Mouse (Mus musculus): Measurements from ENCODE around the gene Psma7.

Psma7 gene

DNA sequence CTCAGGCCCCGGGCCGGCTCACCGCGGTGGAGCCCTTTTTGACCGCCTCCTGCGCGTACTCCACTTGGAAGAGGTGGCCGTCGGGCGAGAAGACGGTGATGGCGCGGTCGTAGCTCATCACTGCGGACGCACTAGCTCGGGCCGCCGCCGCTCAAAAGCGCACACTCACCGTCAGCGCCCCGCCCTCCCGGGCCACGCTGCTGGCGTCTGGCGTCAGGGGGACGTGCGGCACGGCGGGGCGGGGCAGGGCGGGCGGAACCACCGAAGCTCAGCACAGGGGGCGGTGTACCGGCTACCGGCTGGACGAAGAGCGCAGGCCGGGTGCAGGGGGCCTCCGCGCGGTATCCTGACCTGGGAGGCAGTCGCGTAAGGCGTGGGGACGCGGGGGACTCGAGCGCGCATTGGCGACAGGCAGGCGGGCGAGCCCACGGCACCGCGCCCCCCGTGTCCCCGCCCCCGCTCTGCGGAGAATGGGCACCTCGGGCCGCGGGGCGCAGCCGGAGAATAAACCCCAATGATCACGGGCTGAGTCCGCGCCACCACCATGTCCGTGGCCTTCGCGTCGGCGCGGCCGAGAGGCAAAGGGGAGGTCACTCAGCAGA is at the start of gene Psma7, which contains the start of gene Ss18l1:
Gene Psma7 (minus strand): TSS at position 178 of the 602 bp plus-strand sequence.
Gene Ss18l1 (plus strand): TSS at position 254 of the 602 bp plus-strand sequence.
- peak; percentile 86 for DNase-seq (ENCODE audit: low spot score)

DNA sequence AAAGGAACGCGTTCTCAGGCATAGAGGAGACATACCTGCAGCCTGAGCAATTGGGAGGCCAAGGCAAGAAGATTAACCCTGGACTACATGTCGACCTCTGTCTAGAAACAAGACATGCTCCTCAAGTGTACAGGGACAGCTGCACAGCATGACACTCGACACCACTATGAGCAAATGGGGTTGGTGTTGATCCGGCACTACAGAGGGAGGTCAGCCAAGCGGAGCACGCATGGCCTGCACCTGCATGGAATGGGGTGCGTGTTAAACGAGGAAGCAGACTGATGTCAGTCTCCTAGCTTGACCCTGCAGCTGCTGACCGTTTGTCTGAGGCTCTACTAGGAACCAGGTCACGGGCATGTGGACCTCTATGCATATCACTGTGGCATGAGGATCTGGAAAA is 48.1 kb upstream of the Psma7 start:
- DNase-seq (ENCODE audit: low spot score), result no peak

DNA sequence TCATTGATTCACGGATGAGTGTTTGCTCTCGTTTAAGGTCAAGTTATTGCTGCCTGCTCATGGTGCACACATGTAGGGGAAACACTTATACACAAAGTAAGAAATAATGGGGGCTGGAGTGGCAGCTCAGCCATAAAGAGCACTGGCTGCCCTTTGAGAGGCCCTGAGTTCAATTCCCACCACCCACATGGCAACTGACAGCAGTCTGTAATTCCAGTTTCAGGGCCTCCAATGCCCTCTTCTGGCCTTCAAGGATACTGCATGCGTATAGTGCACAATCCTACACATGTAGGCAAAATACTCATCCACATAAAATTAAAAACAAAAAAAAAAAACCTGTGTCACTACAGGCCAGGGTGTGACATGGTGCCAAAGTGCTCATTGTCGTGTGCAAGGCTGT is 45.2 kb upstream of the Psma7 start:
- DNase-seq (ENCODE audit: low spot score), result no peak

DNA sequence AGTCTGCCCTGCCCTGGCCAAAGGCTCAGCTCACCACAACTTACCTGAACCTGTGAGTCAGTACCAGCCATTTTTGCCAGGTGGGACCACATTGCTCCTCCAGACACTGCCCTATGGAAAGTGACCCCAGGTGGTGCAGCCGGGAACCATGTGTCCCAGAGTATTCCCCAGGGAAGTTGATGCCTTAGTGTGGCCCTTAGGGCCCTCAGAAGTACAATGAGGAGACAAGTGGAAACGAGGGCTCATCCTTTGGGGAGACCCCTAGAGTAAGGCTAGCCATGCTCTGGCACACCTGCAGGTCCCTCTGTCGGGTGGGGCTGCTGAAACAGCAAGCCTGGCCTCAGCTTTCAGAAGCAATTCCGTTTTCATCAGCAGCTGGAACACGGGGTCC is 44.4 kb upstream of the Psma7 start:
- no peak for DNase-seq (ENCODE audit: low spot score)

DNA sequence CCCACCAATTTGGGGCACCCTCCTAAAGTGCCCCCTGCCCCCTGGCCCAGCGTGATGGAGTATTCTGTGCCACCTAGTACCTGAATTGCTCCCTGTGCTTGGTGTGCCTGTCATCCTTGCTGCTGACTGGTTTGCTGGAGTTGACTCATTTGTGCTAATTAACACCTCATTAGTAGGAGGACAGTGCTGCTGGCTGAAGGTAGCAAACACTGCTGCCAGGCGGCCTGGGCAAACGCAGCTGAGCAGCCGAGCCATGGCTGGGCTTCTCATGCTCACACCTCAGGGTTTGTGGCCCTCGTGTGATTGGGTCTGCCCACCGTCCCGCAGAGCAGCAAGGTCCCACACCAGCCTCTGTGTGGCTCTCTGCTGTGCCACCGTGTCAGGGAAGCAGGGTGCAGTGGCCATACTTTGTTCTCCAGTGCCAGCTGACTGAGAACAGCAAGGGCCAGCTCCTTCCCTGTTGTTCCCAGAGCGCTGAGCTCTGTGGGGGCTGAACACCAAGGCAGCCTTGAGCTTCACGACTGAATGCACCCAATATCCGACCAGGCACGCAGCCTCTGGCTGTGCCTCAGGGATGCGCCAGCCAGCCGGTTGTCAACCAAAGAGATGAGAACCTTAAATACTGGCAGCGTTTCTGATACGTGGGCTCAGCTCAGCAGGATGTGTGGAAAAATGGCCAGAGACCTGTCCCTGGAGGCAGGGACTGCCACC is 43.8 kb upstream of the Psma7 start:
- no peak for DNase-seq (ENCODE audit: low spot score)

DNA sequence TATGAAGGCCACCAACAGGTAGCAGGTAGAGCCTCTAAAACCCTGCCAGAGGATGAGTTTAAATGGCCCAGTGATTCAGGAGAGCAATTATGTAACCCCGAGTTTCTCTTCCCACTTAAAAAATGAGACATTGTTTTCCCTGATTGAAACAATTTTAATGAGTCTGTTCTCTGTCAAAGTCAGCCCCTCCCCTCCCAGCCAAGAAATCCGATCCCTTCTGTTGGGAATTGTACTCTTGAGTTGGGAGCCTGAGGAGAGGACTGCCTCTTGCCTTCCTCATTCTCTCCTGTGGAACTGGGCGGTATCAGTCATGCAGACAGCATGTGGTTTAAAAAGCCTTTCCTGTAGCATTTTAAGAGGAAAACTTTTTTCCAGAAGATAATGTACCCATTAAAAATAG is 42.3 kb upstream of the Psma7 start:
- DNase-seq (ENCODE audit: low spot score), result no peak

DNA sequence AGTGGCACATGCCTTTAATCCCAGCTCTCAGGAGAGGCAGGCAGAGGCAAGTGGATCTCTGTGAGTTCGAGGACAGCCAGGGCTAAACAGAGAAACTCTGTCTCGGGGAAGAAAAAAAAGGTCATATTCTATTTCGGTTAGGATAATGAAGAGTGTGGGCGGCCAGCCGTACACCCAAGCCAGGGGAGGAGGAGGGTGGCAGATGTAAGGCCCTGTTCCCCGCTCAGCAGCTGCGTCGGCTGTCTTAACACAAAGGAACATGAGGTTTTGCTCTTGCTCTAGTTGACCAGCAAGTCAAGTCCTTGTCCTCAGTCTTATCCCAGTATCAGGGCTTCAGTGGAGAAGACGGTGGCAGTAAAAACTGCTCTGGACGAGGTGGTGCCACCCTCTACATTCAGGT is 40.8 kb upstream of the Psma7 start:
- DNase-seq (ENCODE audit: low spot score), result no peak

DNA sequence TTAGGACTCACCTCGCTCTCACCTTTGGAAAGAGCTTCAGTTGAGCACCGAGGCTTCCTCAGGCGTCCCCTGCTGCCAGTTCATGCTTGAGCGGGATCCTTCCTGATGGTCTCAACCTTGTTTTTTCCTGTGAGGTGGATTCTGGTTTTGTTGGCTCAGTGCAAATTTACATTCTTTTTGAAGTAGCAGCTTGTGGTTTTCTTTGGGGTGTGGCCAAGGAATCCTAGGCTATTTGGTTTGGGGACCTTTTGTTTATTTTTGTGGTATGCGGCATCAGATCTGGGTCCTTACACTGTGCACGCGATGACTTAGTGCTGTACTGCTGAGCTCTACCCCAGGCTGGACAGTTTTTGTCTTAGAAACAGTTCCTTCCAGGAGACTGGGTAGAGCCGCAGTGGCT is 38.4 kb upstream of the Psma7 start:
- DNase-seq (ENCODE audit: low spot score), result no peak

DNA sequence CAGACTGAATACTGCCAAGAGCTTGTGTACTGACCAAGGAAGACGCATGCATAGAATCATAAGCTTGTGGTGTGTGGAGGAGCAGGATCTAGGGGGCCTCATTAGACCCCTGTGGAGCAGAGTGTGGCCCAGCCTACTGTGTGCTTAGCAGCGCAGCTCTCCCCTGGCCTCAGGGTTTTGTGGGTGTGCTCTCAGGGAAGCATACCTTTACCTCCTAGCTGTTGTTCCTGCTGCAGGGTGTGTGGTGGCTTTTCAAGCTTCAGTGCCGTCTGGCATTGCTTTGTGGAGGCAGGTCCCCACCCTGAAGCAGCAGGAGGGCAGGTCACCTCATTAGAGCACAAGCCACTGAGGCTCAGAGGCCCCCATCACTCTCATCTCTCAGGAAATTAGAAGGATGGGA is 35.4 kb upstream of the Psma7 start:
- no peak for DNase-seq (ENCODE audit: low spot score)

DNA sequence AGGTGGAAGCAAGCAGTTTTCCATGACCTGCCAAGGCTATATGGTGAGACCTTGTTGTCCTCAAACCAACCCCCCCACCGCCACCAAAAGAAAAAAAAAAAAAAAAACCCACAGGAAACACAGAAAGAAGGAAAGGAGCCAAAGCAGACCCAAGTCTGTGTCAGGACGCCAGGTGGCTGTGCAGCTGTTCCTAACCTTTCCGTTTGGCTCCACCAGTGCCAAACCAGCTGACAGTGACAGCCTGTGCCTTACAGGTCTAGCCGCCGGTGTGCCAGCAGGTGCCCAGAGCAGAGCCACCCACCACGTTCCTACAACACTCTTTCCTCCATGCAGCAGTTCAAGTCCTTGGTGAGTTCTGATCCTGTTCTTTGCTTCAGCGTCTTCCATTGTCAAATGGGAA is 30.7 kb upstream of the Psma7 start:
- DNase-seq (ENCODE audit: low spot score), result no peak

DNA sequence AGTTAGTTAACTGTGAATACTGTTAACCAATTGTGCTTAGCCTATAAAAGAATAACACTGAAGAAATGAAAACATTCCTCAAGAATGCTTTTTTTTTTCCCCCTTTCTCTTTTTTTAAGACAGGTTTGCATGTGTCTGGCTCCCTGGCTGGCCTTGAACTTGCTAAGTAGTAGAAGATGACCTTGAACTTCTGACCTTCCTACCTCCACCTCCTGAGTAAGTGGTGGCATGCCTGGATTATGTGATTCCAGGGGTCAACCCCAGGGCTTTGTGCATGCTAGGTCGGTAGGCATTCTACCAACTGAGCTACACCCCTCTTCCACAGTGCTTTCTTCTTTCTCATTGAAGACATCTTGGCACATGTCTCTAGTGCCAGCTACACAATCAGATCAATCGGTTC is 29.4 kb upstream of the Psma7 start:
- no peak for DNase-seq (ENCODE audit: low spot score)

DNA sequence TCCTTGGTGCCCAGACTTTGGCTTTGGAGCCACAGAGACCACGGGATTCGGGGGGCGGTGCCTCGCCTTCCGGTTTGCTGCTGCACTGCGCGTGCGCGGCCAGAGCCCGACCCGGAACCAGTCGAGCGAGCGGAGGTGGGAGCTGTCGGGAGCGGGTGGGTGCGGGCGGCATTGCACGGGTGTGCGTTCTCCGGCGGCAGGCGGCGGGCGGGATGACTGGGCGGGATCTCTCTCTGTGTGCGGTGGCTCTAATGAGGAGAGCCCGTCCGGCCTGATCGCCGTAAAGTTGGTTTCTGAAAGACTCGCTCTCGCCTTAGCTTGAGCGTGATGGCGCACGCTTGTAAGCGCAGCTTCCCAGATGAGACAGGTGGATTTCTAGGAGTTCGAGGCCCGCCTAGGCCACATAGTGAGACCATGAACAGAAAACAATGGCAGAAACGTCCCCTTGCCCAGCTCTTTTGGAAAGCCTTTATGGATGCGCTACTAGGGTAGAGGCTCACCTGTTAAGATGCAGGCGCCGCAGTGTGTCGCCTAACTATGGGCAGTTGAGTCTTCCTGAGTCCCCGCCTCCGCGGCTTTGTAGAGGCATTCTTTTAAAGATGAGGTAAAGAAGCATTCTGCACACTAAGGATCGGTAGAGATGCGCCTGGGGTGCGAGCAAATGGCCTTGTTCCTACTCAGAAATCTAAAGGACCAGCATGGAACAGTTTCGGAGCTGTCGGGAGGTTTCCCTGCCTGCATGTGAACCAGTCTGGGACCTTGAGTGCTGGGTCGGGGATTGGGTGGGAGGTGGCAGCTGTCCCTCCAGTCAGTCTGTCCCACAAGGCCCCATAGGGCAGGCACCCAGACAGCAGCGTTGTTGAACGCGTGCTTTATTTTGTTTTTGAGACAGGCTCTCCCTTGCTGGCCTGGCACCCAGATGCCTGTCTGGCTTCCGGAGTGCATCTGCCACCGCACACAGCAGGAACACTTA is 28.5 kb upstream of the Psma7 start, which contains the start of gene Mtg2:
Gene Mtg2 (plus strand): TSS at position 108 of the 973 bp plus-strand sequence.
- DNase-seq (ENCODE audit: low spot score), result peak; percentile 92

DNA sequence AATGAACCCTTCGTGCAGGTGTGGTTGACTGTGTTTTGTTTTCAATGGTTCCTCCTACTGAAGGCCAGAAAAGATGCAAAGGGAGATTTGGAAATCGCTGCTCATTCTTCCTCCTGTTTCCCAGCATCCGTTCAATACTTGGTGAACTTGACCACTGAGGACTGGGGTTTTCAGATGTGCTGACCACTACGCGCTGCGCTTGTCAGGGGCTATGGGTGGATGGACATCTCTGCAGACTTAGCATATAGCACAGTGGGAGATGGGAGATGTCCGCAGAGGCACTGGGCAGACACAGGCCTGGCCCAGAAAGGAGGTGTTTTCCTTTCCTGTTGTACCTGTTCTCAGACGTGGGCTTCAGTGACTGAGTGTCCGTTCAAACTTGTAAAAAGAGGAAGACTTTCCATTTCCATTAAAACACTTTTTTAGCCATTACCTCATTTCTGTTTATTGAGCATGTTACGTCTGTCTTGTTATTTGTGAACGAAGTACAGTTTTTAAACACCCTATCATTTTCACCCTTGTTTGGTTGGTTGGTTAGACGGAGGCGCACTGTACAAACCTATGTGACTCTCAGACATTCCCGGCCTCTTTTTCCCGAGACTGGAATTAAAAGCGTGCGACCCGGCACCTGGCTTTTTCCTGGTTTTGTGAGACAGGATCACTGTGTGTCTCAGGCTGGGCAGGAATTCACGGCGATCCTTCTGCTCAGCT is 27.7 kb upstream of the Psma7 start:
- no peak for DNase-seq (ENCODE audit: low spot score)

DNA sequence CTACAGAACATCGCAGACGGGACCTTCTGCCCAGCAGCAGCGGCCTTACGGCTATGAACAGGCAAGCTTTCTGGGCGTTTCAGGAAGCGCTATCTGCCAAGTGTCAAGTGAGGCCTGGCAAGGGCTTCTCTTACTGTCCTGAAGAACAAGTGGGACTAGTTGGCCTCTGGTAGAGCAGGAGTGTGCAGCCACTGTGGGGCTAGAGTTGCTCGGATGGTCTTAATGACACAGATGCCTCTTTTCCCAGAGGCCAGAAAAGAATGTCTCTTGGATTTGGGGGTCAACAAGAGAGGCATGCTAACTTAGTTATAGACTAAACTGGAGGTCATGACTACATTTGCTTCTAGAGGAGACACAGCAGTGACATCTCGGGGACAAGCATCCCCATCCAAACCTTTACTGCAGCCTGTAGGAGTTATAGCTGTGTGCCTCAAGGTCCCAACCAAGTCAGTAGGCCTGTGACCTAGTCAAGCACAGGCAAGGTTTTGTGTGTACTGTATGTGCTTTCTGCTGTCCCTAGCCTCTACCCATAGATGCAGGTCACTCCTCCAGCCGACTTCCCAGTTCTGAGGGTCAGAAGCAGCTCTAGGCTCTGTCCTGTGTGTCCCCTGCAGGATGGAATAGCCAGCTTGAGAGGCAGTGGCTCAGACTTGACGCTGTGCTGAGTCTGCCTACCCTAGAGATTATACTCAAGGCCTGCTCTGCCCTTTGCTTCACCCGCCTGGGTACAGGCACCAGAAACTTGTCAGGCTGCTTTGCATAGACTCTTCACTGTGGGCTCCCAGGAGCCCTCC is 21.3 kb upstream of the Psma7 start:
- DNase-seq (ENCODE audit: low spot score), result no peak

DNA sequence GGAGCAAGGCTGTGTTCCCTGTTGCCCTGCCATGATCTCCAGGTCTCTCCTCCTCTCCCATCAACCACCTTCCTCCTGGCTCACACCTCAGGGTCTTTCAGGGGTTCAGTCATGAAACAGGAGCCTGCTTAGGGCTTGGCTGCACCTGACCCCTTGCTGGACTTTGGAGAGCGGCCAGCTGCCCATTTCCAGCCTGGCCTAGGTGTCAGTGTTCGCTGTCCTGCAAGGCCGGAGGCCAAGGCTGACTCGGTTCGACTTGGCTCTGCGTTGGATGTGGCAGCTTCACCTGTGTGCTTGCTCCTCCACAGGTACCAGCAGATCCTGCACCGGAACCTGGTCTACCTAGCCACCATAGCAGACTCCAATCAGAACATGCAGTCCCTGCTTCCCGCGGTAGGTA is 10.8 kb upstream of the Psma7 start:
- no peak for DNase-seq (ENCODE audit: low spot score)

DNA sequence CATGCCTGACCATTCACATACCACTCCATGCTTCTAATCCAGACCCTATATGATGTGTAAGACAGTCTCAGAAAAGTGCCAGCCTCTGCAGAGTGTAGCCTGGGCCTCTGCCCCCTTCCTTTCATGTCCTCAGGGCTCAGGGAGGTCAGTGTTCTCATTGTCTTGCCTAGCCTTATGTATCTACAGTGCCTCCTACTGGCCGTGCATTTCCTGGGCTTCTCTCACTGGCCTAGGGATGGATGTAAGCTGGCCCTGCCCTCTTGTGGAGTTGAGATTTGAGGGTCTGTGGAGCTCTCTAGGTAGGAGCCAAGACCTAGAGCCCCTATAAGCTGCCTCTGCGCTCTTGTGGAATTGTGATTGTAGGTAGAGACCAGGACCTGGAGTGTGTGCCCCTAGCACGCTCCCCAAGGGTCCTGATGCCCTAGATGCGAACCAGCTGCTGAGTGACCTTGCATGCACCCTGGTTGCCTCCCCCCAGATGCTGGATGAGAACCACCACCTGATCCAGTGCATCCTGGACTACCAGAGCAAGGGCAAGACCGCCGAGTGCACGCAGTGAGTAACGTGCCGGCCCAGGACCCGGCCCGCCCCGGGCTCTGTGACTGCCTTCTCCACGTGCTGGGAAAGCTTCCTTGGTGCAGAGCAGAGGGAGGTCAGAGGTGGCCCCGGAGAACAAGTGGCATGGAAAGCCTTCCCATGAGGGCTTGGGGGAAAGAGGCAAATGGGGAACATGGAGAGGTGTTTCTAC is 9.9 kb upstream of the Psma7 start:
- no peak for DNase-seq (ENCODE audit: low spot score)

DNA sequence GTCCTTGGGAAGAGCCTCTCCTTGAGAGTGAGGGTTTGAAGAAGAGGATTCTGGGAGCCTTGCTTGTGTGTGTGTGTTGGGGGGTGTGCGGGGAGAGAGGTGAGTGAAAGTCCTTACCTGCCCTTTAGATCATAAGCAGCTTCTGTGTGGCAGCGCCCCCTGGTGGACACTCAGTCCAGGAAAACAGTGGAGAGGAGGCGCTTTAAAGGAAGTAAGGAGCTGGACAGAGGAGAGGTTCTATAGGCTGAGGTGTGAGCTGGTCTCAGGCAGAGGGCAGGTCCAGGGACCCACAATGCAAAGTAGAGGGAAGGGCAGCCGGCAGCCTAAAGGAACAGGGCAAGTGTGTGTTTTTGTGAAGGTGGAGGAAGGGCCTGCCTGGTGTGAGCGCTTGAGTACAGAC is 8.8 kb upstream of the Psma7 start:
- DNase-seq (ENCODE audit: low spot score), result peak; percentile 79

DNA sequence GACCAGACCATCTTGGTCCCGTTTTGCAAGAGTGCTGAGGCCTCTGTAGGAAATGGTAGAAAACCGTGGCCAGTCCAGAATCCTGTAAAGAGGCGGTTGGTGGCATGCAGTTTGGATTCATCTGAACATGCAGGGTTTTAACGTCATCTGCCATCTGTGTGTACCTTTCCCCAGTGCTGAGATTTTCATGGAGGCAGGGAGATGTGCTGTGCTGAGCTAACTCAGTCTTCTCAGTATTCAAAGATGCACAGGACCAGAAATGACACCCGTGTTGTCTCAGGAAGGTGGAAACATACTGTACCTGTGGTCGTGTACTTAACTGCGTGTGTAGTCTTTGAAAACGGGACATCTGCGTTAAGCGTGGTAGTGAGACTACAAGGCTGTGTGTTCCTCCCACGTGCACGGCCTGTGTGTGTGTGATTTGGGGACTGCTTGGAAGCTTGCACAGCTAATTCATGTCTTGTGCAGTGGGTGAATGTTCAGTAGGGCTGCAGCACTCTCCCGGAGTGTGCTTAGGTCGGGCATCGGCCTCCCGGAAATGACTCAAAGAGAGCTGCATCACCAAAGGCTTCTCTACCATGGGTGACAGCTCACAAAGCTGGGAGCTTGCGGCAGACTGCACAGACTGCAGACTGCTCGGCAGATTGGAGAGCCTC is 5.9 kb upstream of the Psma7 start:
- DNase-seq (ENCODE audit: low spot score), result no peak

DNA sequence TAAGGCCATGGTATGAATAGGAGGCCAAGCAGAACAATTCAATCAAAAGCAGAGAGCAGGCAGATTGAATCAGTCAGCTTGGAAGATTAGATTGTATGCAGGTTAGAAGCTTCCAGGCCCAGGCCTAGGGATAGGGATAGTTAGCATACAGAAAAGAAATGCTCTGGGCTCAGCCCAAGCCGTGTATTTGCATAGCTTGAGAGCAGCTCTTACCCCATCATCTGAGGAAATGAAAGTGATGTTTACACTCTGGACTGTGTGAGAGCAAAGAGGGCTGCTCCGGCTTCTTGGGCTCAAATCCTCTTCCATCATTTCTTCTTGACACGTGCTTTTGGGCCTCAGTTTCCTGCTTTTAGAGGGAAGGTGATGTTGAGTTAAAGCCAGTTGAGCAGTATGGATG is 5.3 kb upstream of the Psma7 start:
- no peak for DNase-seq (ENCODE audit: low spot score)

DNA sequence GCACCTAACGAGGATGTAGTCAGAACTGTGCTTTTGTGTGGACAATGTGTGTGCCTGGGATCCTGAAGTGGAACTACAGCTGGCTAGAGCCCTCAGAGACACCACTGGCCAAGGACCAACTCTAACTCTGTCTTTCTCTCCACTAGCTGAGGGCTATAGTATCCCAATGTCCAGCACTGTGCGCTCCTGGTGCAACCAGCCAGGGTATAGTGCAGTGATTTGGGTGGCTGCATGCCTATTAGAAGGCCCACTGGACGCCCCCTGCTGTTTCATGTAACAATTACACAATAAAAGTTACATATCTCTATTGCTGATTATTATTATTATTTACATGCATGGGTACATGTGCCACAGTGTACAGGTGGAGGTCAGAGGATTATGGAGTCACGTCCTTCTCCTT is 3.0 kb upstream of the Psma7 start:
- DNase-seq (ENCODE audit: low spot score), result peak; percentile 48

Measured in T-cell, adult 2 months (primary cell).